Mouse (Mus musculus) adrenal gland, adult 8-10 months (tissue): ENCODE data around the gene Olfr483. TPM values are rescaled to one million over a fixed set of nuclear protein-coding genes. Genes with fewer than 3 reads are reported as not detected.

Experiments used
- DNase-seq: peaks from one replicate; pipeline ENCODE4 v3.0.0; 2022
- total RNA-seq, 4 experiments: library from RNA; stranded (reverse); gene quantifications; 2 replicates each; pipeline ENCODE4 v1.2.4; 2022

Olfr483 gene
- not detected for total RNA-seq

GRCm38 (mm10) chr7:108100549-108100948, at the start of gene Olfr483:
Olfr483 (plus strand) TSS chr7:108100849.
- no peak for DNase-seq

DNA sequence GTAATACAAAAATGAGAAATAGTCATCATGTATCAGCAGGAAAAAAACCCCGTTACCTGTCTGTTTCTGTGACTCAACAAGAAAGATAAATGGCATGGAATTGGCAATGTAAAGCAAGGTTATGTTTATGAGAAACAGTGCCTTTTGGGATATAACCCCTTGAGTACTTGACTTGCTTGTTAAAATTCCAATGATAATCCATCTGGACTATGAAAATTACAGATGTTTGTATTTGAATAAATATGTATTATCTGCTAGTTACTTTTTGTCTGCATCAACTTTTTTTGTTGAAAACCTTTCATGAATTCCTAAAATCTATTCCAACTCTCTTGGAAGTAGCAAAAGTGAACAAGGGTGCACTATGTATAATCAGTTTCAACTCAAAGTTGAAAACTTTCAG, 33.4 kb upstream of the Olfr483 start, which contains the start of gene Olfr480:
Olfr480 (minus strand) TSS at position 101 of the 400 bp plus-strand sequence.
- DNase-seq, result no peak

DNA sequence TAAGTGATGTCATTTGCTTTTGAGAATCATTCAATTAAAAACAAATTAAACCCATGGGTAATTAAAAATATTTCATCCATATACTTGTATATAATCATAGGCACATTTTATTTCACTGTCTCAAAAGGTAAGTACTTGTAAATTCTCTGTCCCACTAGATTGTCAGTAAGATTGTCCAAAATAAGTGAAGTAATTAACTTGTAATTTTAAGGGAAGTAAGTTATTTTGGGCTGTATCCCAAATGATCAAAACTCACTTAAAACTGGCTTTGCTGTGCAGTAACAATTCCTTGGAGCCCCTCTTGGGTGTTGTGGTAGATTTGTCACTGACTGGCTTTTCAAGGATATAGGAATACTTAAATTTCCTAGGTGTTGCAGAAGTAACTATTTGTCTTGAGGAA, 21.1 kb upstream of the Olfr483 start, which contains the start of gene Olfr481:
Olfr481 (plus strand) TSS at position 301 of the 400 bp plus-strand sequence.
- DNase-seq, result no peak

GRCm38 (mm10) chr7:108097486-108097885, 3.2 kb upstream of the Olfr483 start, which contains the start of gene Olfr482:
Olfr482 (minus strand) TSS chr7:108097586.
- no peak for DNase-seq

DNA sequence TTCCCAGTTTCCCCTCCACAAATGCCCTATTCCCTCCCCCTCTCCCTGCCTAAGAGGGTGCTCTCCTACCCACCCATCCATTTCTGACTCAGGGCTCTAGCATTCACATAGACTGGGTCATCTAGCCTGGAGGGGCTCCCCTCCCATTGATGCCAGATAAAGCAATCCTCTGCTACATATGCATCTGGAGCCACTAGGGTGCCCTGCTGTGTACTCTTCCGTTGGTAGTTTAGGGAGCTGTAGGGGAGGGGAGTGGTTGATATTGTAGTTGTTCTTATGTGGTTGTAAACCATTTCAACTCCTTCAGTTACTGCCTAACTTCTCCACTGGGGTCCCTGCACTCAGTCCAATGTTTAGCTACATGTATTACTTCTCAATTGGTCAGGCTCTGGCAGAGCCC, 20.0 kb downstream of the Olfr483 start:
- no peak for DNase-seq

DNA sequence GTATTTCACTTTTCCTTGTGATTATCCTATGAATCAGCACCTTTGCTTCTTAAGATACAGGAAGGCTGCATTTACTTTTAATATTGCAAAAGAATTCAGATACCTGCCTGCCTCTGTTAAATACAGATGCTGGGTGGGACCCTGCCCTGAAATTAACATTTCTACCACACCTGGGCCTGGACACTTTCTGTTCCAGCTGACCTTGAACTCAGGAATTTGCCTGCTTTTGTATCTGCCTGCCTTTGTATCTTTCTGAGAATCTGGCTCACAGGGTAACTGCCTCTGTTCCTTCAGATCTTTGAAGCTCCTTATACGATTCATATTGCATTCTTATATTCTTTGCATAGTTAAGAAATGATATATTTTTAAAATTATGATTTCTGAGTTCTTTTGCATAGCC, 20.8 kb downstream of the Olfr483 start:
- no peak for DNase-seq

DNA sequence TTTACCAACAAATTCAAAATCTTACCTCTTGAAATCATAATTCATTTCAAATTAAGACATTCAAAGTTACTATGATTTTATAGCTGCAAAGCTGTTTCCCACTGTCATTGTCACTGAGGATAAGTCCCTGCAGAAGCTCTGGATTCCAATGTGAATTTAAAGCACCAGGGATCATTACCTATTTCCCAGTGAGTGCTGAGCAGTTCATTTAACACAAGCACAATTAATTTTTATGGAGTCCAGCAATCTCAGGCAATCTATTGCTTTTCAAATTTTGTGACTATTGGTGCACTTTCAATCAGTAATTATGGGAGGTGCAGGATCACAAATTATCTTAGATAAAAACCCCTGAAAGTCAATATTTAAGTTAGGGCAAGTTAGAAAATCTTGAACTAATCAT, 26.7 kb downstream of the Olfr483 start, which contains the start of gene Olfr484:
Olfr484 (minus strand) TSS at position 101 of the 400 bp plus-strand sequence.
- DNase-seq, result no peak

Other genes starting within 250 kb of the Olfr483 start
- gene Olfr472, start 202.9 kb upstream of the Olfr483 start, total RNA-seq, result not detected
- gene Olfr473, start 170.4 kb upstream of the Olfr483 start, total RNA-seq, result not detected
- not detected for gene Olfr474, start 146.2 kb upstream of the Olfr483 start, total RNA-seq
- not detected for gene Olfr476, start 136.0 kb upstream of the Olfr483 start, total RNA-seq
- gene Olfr477, start 114.2 kb upstream of the Olfr483 start, total RNA-seq, result under 1 TPM in 1 of 4 experiments, not detected in 3; 0.12 TPM
- gene Olfr478, start 66.9 kb upstream of the Olfr483 start, total RNA-seq, result not detected
- gene Olfr479, start 50.2 kb upstream of the Olfr483 start, total RNA-seq, result not detected
- gene Olfr480, start 33.5 kb upstream of the Olfr483 start, total RNA-seq, result not detected
- not detected for gene Olfr481, start 21.0 kb upstream of the Olfr483 start, total RNA-seq
- gene Olfr482, start 3.3 kb upstream of the Olfr483 start, total RNA-seq, result 1 to 10 TPM; 1.2 to 1.8 (median 1.7) TPM
- not detected for gene Olfr484, start 26.6 kb downstream of the Olfr483 start, total RNA-seq
- gene Olfr485, start 59.0 kb downstream of the Olfr483 start, total RNA-seq, result not detected
- gene Olfr486, start 71.9 kb downstream of the Olfr483 start, total RNA-seq, result not detected
- gene Olfr487, start 113.8 kb downstream of the Olfr483 start, total RNA-seq, result not detected
- gene Olfr488, start 157.5 kb downstream of the Olfr483 start, total RNA-seq, result not detected
- gene Olfr490, start 188.1 kb downstream of the Olfr483 start, total RNA-seq, result not detected
- gene Olfr491, start 212.6 kb downstream of the Olfr483 start, total RNA-seq, result not detected
- gene Olfr492, start 222.8 kb downstream of the Olfr483 start, total RNA-seq, result not detected
- gene Olfr493, start 246.1 kb downstream of the Olfr483 start, total RNA-seq, result not detected